Mouse (Mus musculus): ENCODE data around the gene Shisal2a. TPM values are rescaled to one million over a fixed set of nuclear protein-coding genes. Genes with fewer than 3 reads are reported as not detected.

Gene Shisal2a
- polyA plus RNA-seq (2012; ENCODE audit: insufficient read depth, insufficient read length, low replicate concordance, missing spikeins), result not detected in 2 replicates

DNA sequence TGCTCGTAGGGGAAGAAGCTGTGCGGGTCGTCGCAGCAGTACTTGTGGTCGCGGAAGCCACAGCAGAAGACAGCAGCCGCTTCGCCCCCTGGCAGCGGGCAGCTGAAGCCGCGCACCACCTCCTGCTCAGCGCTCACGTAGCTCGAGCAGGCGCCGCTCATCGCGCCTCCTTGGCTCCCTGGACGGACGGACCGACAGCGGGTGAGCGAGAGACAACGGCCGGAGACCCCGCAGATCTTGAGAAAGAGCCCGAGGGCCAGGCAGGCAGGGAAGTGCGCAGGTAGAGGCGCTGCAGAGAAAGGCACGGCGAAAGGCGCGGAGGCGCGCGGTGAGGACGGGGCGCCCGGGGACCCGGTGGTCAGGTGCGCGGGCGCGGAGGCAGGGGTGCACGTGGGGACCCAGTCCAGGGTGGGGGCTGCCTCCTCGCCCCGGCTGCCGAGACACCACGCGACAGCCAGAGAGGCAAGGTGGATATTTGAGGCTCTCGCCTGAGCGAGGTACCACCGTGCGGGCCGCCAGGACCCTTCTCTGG is at the start of gene Shisal2a:
Gene Shisal2a (minus strand): TSS at position 167 of the 532 bp plus-strand sequence.
- peak within 1 kb of the TSS; percentile 43 for H3K4me3 ChIP-seq (ENCODE audit: insufficient read depth, low read depth, low read length)
- 5% methylated on average over 55 of the region's 55 CpGs for WGBS
- H3K27ac ChIP-seq (ENCODE audit: insufficient read depth, low read depth, low read length), result no peak within 1 kb of the TSS
- H3K4me1 ChIP-seq (ENCODE audit: control insufficient read depth, insufficient read depth, low read length), result peaks cover 12% of the 10 kb centered on the region
- TF ChIP-seq POLR2A (IDR thresholded peaks at IDR 0.05; ENCODE audit: insufficient read depth, low read depth, low read length) (no peak), CTCF (IDR thresholded peaks at IDR 0.05; ENCODE audit: insufficient read depth, low read depth, low read length) (no peak)

DNA sequence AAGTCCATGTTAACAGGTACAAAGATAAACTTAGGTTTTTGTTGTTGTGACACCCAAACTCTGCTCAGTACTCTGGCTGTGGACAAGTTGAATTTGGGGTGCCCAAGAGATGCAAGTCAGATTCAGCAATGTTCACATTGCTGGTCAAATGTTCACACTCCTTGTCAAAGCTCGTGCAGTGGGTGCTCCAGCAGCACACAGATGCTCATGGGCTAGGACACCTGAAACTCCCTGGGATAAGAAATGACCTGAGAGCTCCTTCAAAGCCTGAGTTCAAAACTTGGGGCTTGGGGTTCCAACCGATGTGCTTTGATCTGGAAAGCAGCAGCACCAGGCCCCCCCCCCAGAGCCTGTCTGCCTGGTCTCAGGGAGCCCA is 48.4 kb upstream of the Shisal2a start:
- TF ChIP-seq CTCF (IDR thresholded peaks at IDR 0.05; ENCODE audit: insufficient read depth, low read depth, low read length) (no peak), POLR2A (IDR thresholded peaks at IDR 0.05; ENCODE audit: insufficient read depth, low read depth, low read length) (no peak)
- H3K4me3 ChIP-seq (ENCODE audit: insufficient read depth, low read depth, low read length), result no peak overlapping the region
- no peak overlapping the region for H3K27ac ChIP-seq (ENCODE audit: insufficient read depth, low read depth, low read length)
- no peaks in the 10 kb centered on the region; the same call in 1 of the 2 replicates for H3K4me1 ChIP-seq (ENCODE audit: control insufficient read depth, insufficient read depth, low read length)
- WGBS, result 54% methylated on average over 2 of the region's 2 CpGs

DNA sequence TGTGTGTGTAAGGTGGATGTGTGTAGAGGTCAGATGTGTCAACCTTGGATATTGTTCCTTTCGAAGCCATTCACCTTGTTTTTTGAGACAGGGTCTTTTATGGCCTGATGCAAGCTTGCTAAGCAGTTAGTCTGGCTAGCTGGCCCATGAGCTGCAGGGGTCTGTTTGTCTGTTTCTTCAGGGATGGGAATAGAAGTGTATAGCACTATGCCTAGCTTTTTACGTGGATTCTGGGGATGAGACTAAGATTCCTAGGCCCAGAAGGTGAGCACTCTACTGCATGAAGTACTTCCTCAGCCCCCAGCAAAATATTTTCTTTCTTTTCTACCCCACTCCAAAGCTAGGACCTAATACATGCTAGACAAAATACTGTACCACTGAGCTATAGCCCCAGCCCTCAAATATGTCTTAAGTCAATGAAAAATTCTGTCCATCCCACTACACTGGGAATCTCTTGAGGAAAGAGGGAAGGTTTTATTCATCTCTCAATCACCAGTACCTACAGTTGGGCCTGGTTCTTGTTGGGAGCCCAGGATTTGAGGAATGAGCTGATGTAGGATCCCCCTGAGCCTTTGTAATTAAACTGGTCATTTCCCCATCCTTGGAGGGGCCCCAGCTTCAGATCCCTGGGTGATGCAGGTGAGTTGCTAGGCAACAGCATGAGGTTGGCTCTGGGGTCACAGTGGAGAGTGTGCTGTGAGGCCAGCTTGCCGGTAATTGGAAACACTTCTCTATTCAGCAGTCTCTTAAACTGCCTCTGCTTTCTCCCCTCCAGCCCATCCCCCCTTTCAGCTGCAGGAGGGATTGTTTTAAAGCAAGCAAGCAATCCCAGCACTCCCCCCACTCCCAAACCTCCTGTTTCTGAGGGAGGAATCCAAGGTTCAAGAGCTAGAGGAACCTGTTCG is 47.8 kb upstream of the Shisal2a start:
- WGBS, result 63% methylated on average over 4 of the region's 4 CpGs
- Histone ChIP-seq H3K4me1 (ENCODE audit: control insufficient read depth, insufficient read depth, low read length) (no peaks in the 10 kb centered on the region; the same call in 1 of the 2 replicates), H3K4me3 (ENCODE audit: insufficient read depth, low read depth, low read length) (no peak overlapping the region), H3K27ac (ENCODE audit: insufficient read depth, low read depth, low read length) (no peak overlapping the region)
- TF ChIP-seq POLR2A (IDR thresholded peaks at IDR 0.05; ENCODE audit: insufficient read depth, low read depth, low read length), result no peak

DNA sequence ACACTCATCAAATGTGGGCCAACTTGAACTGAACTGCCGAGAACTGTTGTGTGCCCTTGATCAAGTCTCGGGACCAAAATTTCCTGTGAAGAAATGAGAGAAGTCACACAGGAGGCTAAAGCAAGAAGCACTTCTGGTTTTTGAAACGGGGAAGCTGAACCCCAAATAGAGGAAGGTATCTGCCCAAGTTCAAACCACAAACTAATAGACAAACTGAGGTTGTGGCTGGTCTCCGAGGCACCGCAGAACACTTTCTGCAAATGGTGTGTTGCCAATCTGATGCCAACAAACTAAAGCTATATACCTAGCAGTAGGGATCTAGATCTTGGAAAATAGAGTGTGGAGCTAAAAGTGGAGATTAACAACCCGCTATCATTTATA is 45.2 kb upstream of the Shisal2a start:
- TF ChIP-seq POLR2A (IDR thresholded peaks at IDR 0.05; ENCODE audit: insufficient read depth, low read depth, low read length) (no peak), CTCF (IDR thresholded peaks at IDR 0.05; ENCODE audit: insufficient read depth, low read depth, low read length) (no peak)
- Histone ChIP-seq H3K4me3 (ENCODE audit: insufficient read depth, low read depth, low read length) (no peak overlapping the region), H3K27ac (ENCODE audit: insufficient read depth, low read depth, low read length) (no peak overlapping the region), H3K4me1 (ENCODE audit: control insufficient read depth, insufficient read depth, low read length) (no peaks in the 10 kb centered on the region; the same call in 1 of the 2 replicates)
- WGBS, result 88% methylated on average over 6 of the region's 6 CpGs

DNA sequence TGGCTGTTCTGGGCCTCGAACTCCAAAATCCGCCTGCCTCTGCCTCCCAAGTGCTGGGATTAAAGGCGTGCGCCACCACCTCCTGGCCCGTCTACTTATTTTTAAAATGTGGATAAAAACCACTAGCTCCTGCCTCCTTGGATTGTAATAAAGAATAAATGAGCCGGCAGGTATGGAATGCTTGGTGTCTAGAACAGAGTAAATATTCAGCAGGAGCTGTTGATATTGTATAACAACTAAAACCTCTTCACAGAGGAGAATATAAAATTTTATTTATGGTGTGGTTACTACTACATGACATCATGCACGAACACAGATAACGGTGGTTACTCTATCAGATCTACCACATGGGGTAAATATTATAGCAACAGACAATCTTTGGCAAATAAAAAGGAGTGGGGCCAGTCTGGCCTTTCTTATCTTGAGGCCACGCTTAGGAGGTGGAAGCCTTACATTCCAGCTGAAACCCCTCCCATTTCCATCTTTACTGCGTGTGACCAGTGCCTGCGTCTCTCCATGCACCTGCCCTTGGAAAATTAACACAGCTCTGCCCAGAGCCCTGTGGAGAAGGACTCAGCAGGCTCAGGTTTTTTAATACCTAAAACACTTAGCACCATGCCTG is 44.7 kb upstream of the Shisal2a start:
- TF ChIP-seq CTCF (IDR thresholded peaks at IDR 0.05; ENCODE audit: insufficient read depth, low read depth, low read length) (no peak), POLR2A (IDR thresholded peaks at IDR 0.05; ENCODE audit: insufficient read depth, low read depth, low read length) (no peak)
- no peak overlapping the region for H3K4me3 ChIP-seq (ENCODE audit: insufficient read depth, low read depth, low read length)
- no peak overlapping the region for H3K27ac ChIP-seq (ENCODE audit: insufficient read depth, low read depth, low read length)
- no peaks in the 10 kb centered on the region; the same call in 1 of the 2 replicates for H3K4me1 ChIP-seq (ENCODE audit: control insufficient read depth, insufficient read depth, low read length)
- WGBS, result 87% methylated on average over 11 of the region's 11 CpGs

DNA sequence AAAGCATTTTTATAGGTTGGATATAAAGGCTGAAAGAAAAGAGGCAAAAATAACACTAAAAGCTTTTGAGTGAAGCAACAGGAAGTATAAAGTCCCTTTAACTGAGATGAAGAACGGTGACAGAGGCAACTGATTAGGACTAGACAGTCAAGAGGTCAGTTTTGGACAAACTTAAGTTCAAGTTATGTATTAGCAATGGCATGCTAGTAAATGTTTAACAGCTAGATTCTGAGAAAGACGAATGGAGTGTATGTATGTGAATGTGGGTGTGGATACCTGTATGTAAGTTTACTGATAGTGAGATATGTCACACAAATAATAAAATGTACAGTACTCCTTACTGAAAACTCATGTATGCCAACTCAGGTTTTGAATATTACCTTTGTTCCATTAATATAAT is 41.4 kb upstream of the Shisal2a start:
- Histone ChIP-seq H3K4me3 (ENCODE audit: insufficient read depth, low read depth, low read length) (no peak overlapping the region), H3K4me1 (ENCODE audit: control insufficient read depth, insufficient read depth, low read length) (no peaks in the 10 kb centered on the region), H3K27ac (ENCODE audit: insufficient read depth, low read depth, low read length) (no peak overlapping the region)
- WGBS, result 88% methylated on average over 2 of the region's 2 CpGs
- TF ChIP-seq CTCF (IDR thresholded peaks at IDR 0.05; ENCODE audit: insufficient read depth, low read depth, low read length) (no peak), POLR2A (IDR thresholded peaks at IDR 0.05; ENCODE audit: insufficient read depth, low read depth, low read length) (no peak)

GRCm38 (mm10) chr4:108407621-108408020 is 24.5 kb upstream of the Shisal2a start:
- H3K4me1 ChIP-seq (ENCODE audit: control insufficient read depth, insufficient read depth, low read length), result 0 out of 2 replicates have a peak, but pooled peaks cover 5% of the 10 kb centered on the region
- no peak overlapping the region for H3K4me3 ChIP-seq (ENCODE audit: insufficient read depth, low read depth, low read length)
- no peak overlapping the region for H3K27ac ChIP-seq (ENCODE audit: insufficient read depth, low read depth, low read length)
- TF ChIP-seq CTCF (IDR thresholded peaks at IDR 0.05; ENCODE audit: insufficient read depth, low read depth, low read length), result no peak
- TF ChIP-seq POLR2A (IDR thresholded peaks at IDR 0.05; ENCODE audit: insufficient read depth, low read depth, low read length), result no peak
- WGBS, result 60% methylated on average over 8 of the region's 8 CpGs

DNA sequence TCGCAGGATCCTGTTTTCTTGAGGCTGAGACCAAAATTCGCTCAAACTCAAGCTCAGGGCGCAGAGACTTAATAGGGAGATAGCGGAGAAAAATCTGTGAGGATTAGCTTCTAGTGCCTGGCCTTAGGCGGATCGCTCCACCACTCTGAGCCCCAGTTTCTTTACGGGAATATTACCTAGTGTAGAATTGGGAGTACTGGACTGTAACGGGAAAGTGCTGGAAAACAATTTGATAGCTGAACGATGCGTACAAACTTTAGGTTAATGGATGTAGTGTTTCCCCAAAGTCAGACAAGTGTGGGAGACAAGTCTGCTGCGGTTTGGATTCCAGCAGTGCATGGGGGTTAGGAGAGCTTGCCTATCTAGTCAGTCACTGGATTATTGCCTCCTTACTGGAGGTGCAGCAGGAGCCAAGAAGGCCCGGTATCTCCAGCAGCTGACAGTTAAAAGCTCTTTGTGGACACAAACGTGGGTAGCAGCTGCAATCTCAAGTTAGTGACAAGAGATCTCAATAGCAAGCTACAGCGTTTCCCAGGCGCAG is 23.8 kb upstream of the Shisal2a start, which contains the start of gene Gpx7:
Gene Gpx7 (minus strand): TSS at position 101 of the 541 bp plus-strand sequence.
- 0 out of 2 replicates have a peak, but pooled peaks cover 5% of the 10 kb centered on the region for H3K4me1 ChIP-seq (ENCODE audit: control insufficient read depth, insufficient read depth, low read length)
- H3K4me3 ChIP-seq (ENCODE audit: insufficient read depth, low read depth, low read length), result peak within 1 kb of the TSS; percentile 55
- 14% methylated on average over 15 of the region's 15 CpGs for WGBS
- TF ChIP-seq CTCF (IDR thresholded peaks at IDR 0.05; ENCODE audit: insufficient read depth, low read depth, low read length) (no peak), POLR2A (IDR thresholded peaks at IDR 0.05; ENCODE audit: insufficient read depth, low read depth, low read length) (no peak)
- peak within 1 kb of the TSS; percentile 18; the same call in 1 of the 2 replicates for H3K27ac ChIP-seq (ENCODE audit: insufficient read depth, low read depth, low read length)
